Mouse (Mus musculus) forebrain, embryonic 12.5 days (tissue): ENCODE measurements around the gene Bmp2. TPM values are rescaled to one million over a fixed set of nuclear protein-coding genes. Genes with fewer than 3 reads are reported as not detected.

Source experiments
- microRNA-seq: library from miRNA; unstranded; fragments of <30 nt; microRNA quantifications from one replicate; pipeline ENCODE4, GENCODE M21; 2017
- polyA plus RNA-seq: library from polyadenylated mRNA; unstranded; fragments of >200 nt; fragmentation: Nextera tagmentation; extraction: Ambion mirVana; gene quantifications from 2 replicates; pipeline ENCODE4 v1.2.1, GENCODE M21; 2016

The Bmp2 gene
- polyA plus RNA-seq, 1 experiment from 2014 or later: 3.1 TPM

Small RNA genes lying within 50 kb of the gene (microRNA-seq; reads per million reads assigned to microRNA genes)
- not detected for gene Mir3090
